Mouse (Mus musculus) MEL (cell line): ENCODE data around the gene Plxdc1. TPM values are rescaled to one million over a fixed set of nuclear protein-coding genes. Genes with fewer than 3 reads are reported as not detected.

Experiments used
- DNase-seq: peaks from one replicate; pipeline ENCODE4 v3.0.0; 2011; ENCODE audit warnings: low read depth, low spot score
- H3K27ac ChIP-seq: 2 replicates; pipeline ENCODE4 v1.5.1; 2012; ENCODE audit warnings: low read depth, mild to moderate bottlenecking, control low read depth, low read length, moderate library complexity; ENCODE audit not compliant: control insufficient read depth
- H3K27me3 ChIP-seq, 2 experiments: fragments of 150-350 bp in 1 of 2; sonication (generic) in 1 of 2; 2 replicates each; pipeline ENCODE4 v1.6.1; 2012; ENCODE audit warnings: low read length in 2 of 2, mild to moderate bottlenecking in 2 of 2, improper control_type of control experiment in 1 of 2, moderate library complexity in 1 of 2; ENCODE audit not compliant: insufficient read depth in 2 of 2, control insufficient read depth in 1 of 2
- H3K36me3 ChIP-seq, 2 experiments: 2 replicates each; pipeline ENCODE4 v1.6.1; 2012 to 2014; ENCODE audit warnings: low read length in 2 of 2, improper control_type of control experiment in 1 of 2, inconsistent platforms in 1 of 2, mild to moderate bottlenecking in 1 of 2; ENCODE audit not compliant: insufficient read depth in 2 of 2, control insufficient read depth in 1 of 2
- H3K4me1 ChIP-seq, 2 experiments: fragments of 150-350 bp in 1 of 2; sonication (generic) in 1 of 2; 2 replicates each; pipeline ENCODE4 v1.6.1; 2012; ENCODE audit warnings: low read length in 2 of 2, improper control_type of control experiment in 1 of 2, mild to moderate bottlenecking in 1 of 2; ENCODE audit not compliant: insufficient read depth in 2 of 2, control insufficient read depth in 1 of 2
- H3K4me3 ChIP-seq, 2 experiments: fragments of 150-350 bp in 1 of 2; sonication (generic) in 1 of 2; 2 replicates each; pipeline ENCODE4 v1.5.1; 2012; ENCODE audit warnings: low read depth in 2 of 2, low read length in 2 of 2, mild to moderate bottlenecking in 2 of 2, moderate library complexity in 2 of 2, control low read depth in 1 of 2, improper control_type of control experiment in 1 of 2; ENCODE audit not compliant: control insufficient read depth in 1 of 2, insufficient read depth in 1 of 2
- H3K79me2 ChIP-seq: 2 replicates; pipeline ENCODE4 v1.6.1; 2012; ENCODE audit warnings: mild to moderate bottlenecking, low read length, moderate library complexity; ENCODE audit not compliant: control insufficient read depth, poor library complexity, insufficient read depth
- H3K9ac ChIP-seq: 2 replicates; pipeline ENCODE4 v1.6.1; 2012; ENCODE audit warnings: low read depth, mild to moderate bottlenecking, control low read depth, low read length, moderate library complexity; ENCODE audit not compliant: control insufficient read depth, poor library complexity, severe bottlenecking
- H3K9me3 ChIP-seq: fragments of 150-350 bp; sonication (generic); replicated peaks from 2 replicates; pipeline ENCODE4 v1.6.1; 2012; ENCODE audit warnings: mild to moderate bottlenecking, low read length, improper control_type of control experiment, moderate library complexity; ENCODE audit not compliant: insufficient read depth
- BHLHE40 ChIP-seq: IDR thresholded peaks from 2 replicates; pipeline ENCODE4 v1.6.1; 2012; ENCODE audit warnings: low read depth, mild to moderate bottlenecking, inconsistent platforms, low read length, improper control_type of control experiment, borderline replicate concordance
- CHD1 ChIP-seq: IDR thresholded peaks from 2 replicates; pipeline ENCODE4 v1.6.1; 2012; ENCODE audit warnings: low read depth, mild to moderate bottlenecking, inconsistent platforms, low read length, improper control_type of control experiment
- CHD2 ChIP-seq: IDR thresholded peaks from 2 replicates; pipeline ENCODE4 v1.6.1; 2011; ENCODE audit warnings: low read length, improper control_type of control experiment
- CTCF ChIP-seq, 3 experiments: IDR thresholded peaks in 2 of 3; conservative IDR thresholded peaks in 1 of 3; 2 replicates each; pipeline ENCODE4 v1.5.1; 2011 to 2012; ENCODE audit warnings: low read length in 3 of 3, low read depth in 2 of 3, mild to moderate bottlenecking in 2 of 3, improper control_type of control experiment in 1 of 3, inconsistent platforms in 1 of 3, mixed read lengths in 1 of 3, moderate library complexity in 1 of 3; ENCODE audit not compliant: control insufficient read depth in 1 of 3, insufficient read depth in 1 of 3, poor library complexity in 1 of 3, severe bottlenecking in 1 of 3
- E2F4 ChIP-seq: IDR thresholded peaks from 2 replicates; pipeline ENCODE4 v1.6.1; 2011; ENCODE audit warnings: low read depth, low read length, improper control_type of control experiment, borderline replicate concordance
- ELF1 ChIP-seq: IDR thresholded peaks from 2 replicates; pipeline ENCODE4 v1.6.1; 2014; ENCODE audit warnings: low read depth, mild to moderate bottlenecking, inconsistent platforms, low read length, improper control_type of control experiment, moderate library complexity
- EP300 ChIP-seq, 2 experiments: IDR thresholded peaks; 2 replicates each; pipeline ENCODE4 v1.6.1; 2011; ENCODE audit warnings: improper control_type of control experiment in 2 of 2, low read length in 2 of 2, low read depth in 1 of 2, mild to moderate bottlenecking in 1 of 2
- ETS1 ChIP-seq: IDR thresholded peaks from 2 replicates; pipeline ENCODE4 v1.6.1; 2012; ENCODE audit warnings: low read depth, mild to moderate bottlenecking, inconsistent platforms, low read length, improper control_type of control experiment, moderate library complexity
- GATA1 ChIP-seq: IDR thresholded peaks from 2 replicates; pipeline ENCODE4 v1.6.1; 2011; ENCODE audit warnings: low read depth, low read length, improper control_type of control experiment
- HCFC1 ChIP-seq: IDR thresholded peaks from 2 replicates; pipeline ENCODE4 v1.6.1; 2012; ENCODE audit warnings: low read depth, mild to moderate bottlenecking, inconsistent platforms, low read length, improper control_type of control experiment, moderate library complexity
- JUND ChIP-seq: IDR thresholded peaks from 2 replicates; pipeline ENCODE4 v1.6.1; 2011; ENCODE audit warnings: low read depth, mild to moderate bottlenecking, improper control_type of control experiment, low read length
- KAT2A ChIP-seq: conservative IDR thresholded peaks from 2 replicates; pipeline ENCODE4 v1.6.1; 2012; ENCODE audit warnings: low read depth, low read length, improper control_type of control experiment, inconsistent platforms
- MAFK ChIP-seq: IDR thresholded peaks from 2 replicates; pipeline ENCODE4 v1.6.1; 2011; ENCODE audit warnings: low read depth, mild to moderate bottlenecking, low read length, improper control_type of control experiment, borderline replicate concordance
- MAX ChIP-seq: IDR thresholded peaks from 2 replicates; pipeline ENCODE4 v1.6.1; 2011; ENCODE audit warnings: low read length, improper control_type of control experiment
- MAZ ChIP-seq: IDR thresholded peaks from 2 replicates; pipeline ENCODE4 v1.6.1; 2012; ENCODE audit warnings: low read depth, mild to moderate bottlenecking, inconsistent platforms, low read length, improper control_type of control experiment
- MEF2A ChIP-seq: IDR thresholded peaks from 2 replicates; pipeline ENCODE4 v1.6.1; 2014; ENCODE audit warnings: low read depth, mild to moderate bottlenecking, inconsistent platforms, low read length, improper control_type of control experiment; ENCODE audit not compliant: poor library complexity, insufficient replicate concordance, severe bottlenecking; ENCODE audit errors: extremely low read depth
- MXI1 ChIP-seq: IDR thresholded peaks from 2 replicates; pipeline ENCODE4 v1.6.1; 2011; ENCODE audit warnings: mild to moderate bottlenecking, low read depth, low read length, improper control_type of control experiment
- MYB ChIP-seq: IDR thresholded peaks from 2 replicates; pipeline ENCODE4 v1.6.1; 2011; ENCODE audit warnings: mild to moderate bottlenecking, low read depth, low read length, improper control_type of control experiment
- MYC ChIP-seq: IDR thresholded peaks from 2 replicates; pipeline ENCODE4 v1.6.1; 2011; ENCODE audit warnings: low read depth, mild to moderate bottlenecking, low read length, improper control_type of control experiment, moderate library complexity
- NELFE ChIP-seq: IDR thresholded peaks from 2 replicates; pipeline ENCODE4 v1.6.1; 2011; ENCODE audit warnings: low read depth, low read length, improper control_type of control experiment
- NRF1 ChIP-seq: IDR thresholded peaks from 2 replicates; pipeline ENCODE4 v1.6.1; 2014; ENCODE audit warnings: low read depth, mild to moderate bottlenecking, inconsistent platforms, low read length, improper control_type of control experiment, moderate library complexity; ENCODE audit not compliant: poor library complexity, insufficient read depth, severe bottlenecking
- POLR2A ChIP-seq, 2 experiments: IDR thresholded peaks; 2 replicates each; pipeline ENCODE4 v1.6.1; 2011 to 2012; ENCODE audit warnings: low read length in 2 of 2, mild to moderate bottlenecking in 2 of 2, control low read depth in 1 of 2, improper control_type of control experiment in 1 of 2, low read depth in 1 of 2, moderate library complexity in 1 of 2; ENCODE audit not compliant: control insufficient read depth in 1 of 2, insufficient read depth in 1 of 2, poor library complexity in 1 of 2
- POLR2AphosphoS2 ChIP-seq: IDR thresholded peaks from 2 replicates; pipeline ENCODE4 v1.6.1; 2011; ENCODE audit warnings: low read length, improper control_type of control experiment
- POLR2AphosphoS5 ChIP-seq: IDR thresholded peaks from 2 replicates; pipeline ENCODE4 v1.6.1; 2012; ENCODE audit warnings: low read depth, borderline replicate concordance, mild to moderate bottlenecking, inconsistent platforms, low read length, moderate library complexity, mixed read lengths
- RAD21 ChIP-seq: IDR thresholded peaks from 2 replicates; pipeline ENCODE4 v1.6.1; 2011; ENCODE audit warnings: mild to moderate bottlenecking, low read depth, low read length, improper control_type of control experiment
- RCOR1 ChIP-seq: IDR thresholded peaks from 2 replicates; pipeline ENCODE4 v1.6.1; 2012; ENCODE audit warnings: low read depth, mild to moderate bottlenecking, inconsistent platforms, low read length, improper control_type of control experiment
- SIN3A ChIP-seq: IDR thresholded peaks from 2 replicates; pipeline ENCODE4 v1.6.1; 2012; ENCODE audit warnings: low read length, improper control_type of control experiment, inconsistent platforms
- SMC3 ChIP-seq: IDR thresholded peaks from 2 replicates; pipeline ENCODE4 v1.6.1; 2011; ENCODE audit warnings: low read depth, low read length, improper control_type of control experiment
- TAL1 ChIP-seq: IDR thresholded peaks from 2 replicates; pipeline ENCODE4 v1.6.1; 2012; ENCODE audit warnings: mild to moderate bottlenecking, inconsistent platforms, low read length, moderate library complexity, mixed read lengths
- TBP ChIP-seq: IDR thresholded peaks from 2 replicates; pipeline ENCODE4 v1.8.0; 2011; ENCODE audit warnings: low read depth, low read length, improper control_type of control experiment
- TCF12 ChIP-seq: IDR thresholded peaks from 2 replicates; pipeline ENCODE4 v1.6.1; 2014; ENCODE audit warnings: low read depth, mild to moderate bottlenecking, inconsistent platforms, low read length, improper control_type of control experiment, moderate library complexity
- UBTF ChIP-seq: IDR thresholded peaks from 2 replicates; pipeline ENCODE4 v1.6.1; 2012; ENCODE audit warnings: low read depth, mild to moderate bottlenecking, inconsistent platforms, low read length, improper control_type of control experiment, moderate library complexity, borderline replicate concordance; ENCODE audit not compliant: insufficient read depth
- USF1 ChIP-seq: IDR thresholded peaks from 2 replicates; pipeline ENCODE4 v1.6.1; 2014; ENCODE audit warnings: low read depth, mild to moderate bottlenecking, inconsistent platforms, low read length, improper control_type of control experiment, moderate library complexity
- ZC3H11A ChIP-seq: IDR thresholded peaks from 2 replicates; pipeline ENCODE4 v1.6.1; 2012; ENCODE audit warnings: low read depth, mild to moderate bottlenecking, inconsistent platforms, low read length, improper control_type of control experiment
- ZKSCAN1 ChIP-seq: IDR thresholded peaks from 2 replicates; pipeline ENCODE4 v1.6.1; 2012; ENCODE audit warnings: low read depth, mild to moderate bottlenecking, inconsistent platforms, low read length, improper control_type of control experiment, moderate library complexity
- ZNF384 ChIP-seq: IDR thresholded peaks from 2 replicates; pipeline ENCODE4 v1.6.1; 2012; ENCODE audit warnings: low read depth, mild to moderate bottlenecking, inconsistent platforms, low read length, improper control_type of control experiment
- polyA plus RNA-seq, 2 experiments: library from polyadenylated mRNA; stranded (reverse) in 1 of 2; unstranded in 1 of 2; fragments of >175 nt in 1 of 2; fragments of >200 nt in 1 of 2; gene quantifications; 2 replicates each; pipeline versions ENCODE4 v1.2.1 to v1.2.4; 2012; ENCODE audit warnings: low replicate concordance in 2 of 2, low read depth in 1 of 2; ENCODE audit not compliant: insufficient read length in 2 of 2, insufficient read depth in 1 of 2, missing spikeins in 1 of 2
- total RNA-seq: library from RNA; depleted of rRNA; stranded (reverse); fragments of 300-350 nt; gene quantifications from 2 replicates; pipeline ENCODE4 v1.2.3, GENCODE M21; 2012

Gene Plxdc1
- total and polyA plus RNA-seq, 3 experiments = 13.1 to 24.5 TPM; not detected in 1

- H3K36me3 ChIP-seq = peaks cover 0 to 8% of the 10 kb centered on the region in 2 experiments; a peak in 2 of 4 replicates
- H3K79me2 ChIP-seq = peaks cover 1% of the 10 kb centered on the region; the same call in 1 of the 2 replicates
- peaks cover 0 to 11% of the 10 kb centered on the region in 2 experiments; a peak in 2 of 4 replicates for H3K4me1 ChIP-seq
- peak; percentile 99 for DNase-seq
- H3K9ac ChIP-seq = peak within 1 kb of the TSS; percentile 91
- no peaks in the 10 kb centered on the region for H3K9me3 ChIP-seq
- H3K27me3 ChIP-seq = no peaks in the 10 kb centered on the region
- H3K27ac ChIP-seq = peak within 1 kb of the TSS; percentile 98
- H3K4me3 ChIP-seq = peak within 1 kb of the TSS; percentile 79 to 92
- TF ChIP-seq RCOR1 (peak; percentile 60; the same call in 1 of the 2 replicates), TBP (peak; percentile 36; the same call in 1 of the 2 replicates), NELFE (no peak), GATA1 (no peak), TAL1 (no peak), POLR2A (IDR thresholded peaks at IDR 0.05; ENCODE audit: control insufficient read depth in 1 of 2, insufficient read depth in 1 of 2, low read depth in 1 of 2, low read length in 2 of 2, poor library complexity in 1 of 2) (peak in 1 of 2 experiments; percentile 93; a peak in 1 of 4 replicates), SIN3A (peak; percentile 81), USF1 (0 out of 2 replicates have a peak, but pooled peaks have one; percentile 17), MYB (no peak), SMC3 (no peak), MAZ (peak; percentile 70), RAD21 (peak; percentile 46), E2F4 (peak; percentile 95; the same call in 1 of the 2 replicates), JUND (no peak), ZC3H11A (no peak), POLR2AphosphoS2 (no peak; the same call in none of the 2 replicates), MEF2A (no peak), KAT2A (no peak; the same call in 1 of the 2 replicates), ETS1 (peak; percentile 8; the same call in 1 of the 2 replicates), CTCF (IDR thresholded peaks at IDR 0.05 in 2 of 3, conservative IDR thresholded peaks at IDR 0.05 in 1 of 3; ENCODE audit: control insufficient read depth in 1 of 3, insufficient read depth in 1 of 3, low read depth in 2 of 3, low read length in 3 of 3, poor library complexity in 1 of 3, severe bottlenecking in 1 of 3) (peak; percentile 26 to 74 (median 72); a peak in 5 of 6 replicates), ELF1 (no peak), MXI1 (peak; percentile 77), MAFK (no peak), POLR2AphosphoS5 (no peak), ZNF384 (peak; percentile 81), ZKSCAN1 (no peak), CHD1 (no peak), EP300 (IDR thresholded peaks at IDR 0.05; ENCODE audit: low read depth in 1 of 2, low read length in 2 of 2) (no peak), UBTF (no peak), BHLHE40 (no peak), TCF12 (no peak; the same call in 1 of the 2 replicates), HCFC1 (peak; percentile 65), CHD2 (no peak), MAX (peak; percentile 61), MYC (no peak), NRF1 (0 out of 2 replicates have a peak, but pooled peaks have one; percentile 1)
These were observed 102.2 kb downstream of the Plxdc1 start, which contains the start of gene Fbxo47 for GRCm38 (mm10) chr11:97883918-97884600. Gene Fbxo47 (minus strand): TSS chr11:97884154.
